Mouse (Mus musculus) kidney, postnatal 36 days (tissue): ENCODE measurements around the gene Snf8.

Source experiments
- DNase-seq, 2 experiments: peaks; one replicate each; pipeline ENCODE4 v3.0.0; 2021 to 2022; ENCODE audit warnings: mixed read lengths in 2 of 2

The Snf8 gene

GRCm38 (mm10) chr11:96028130-96028529 lies 6.6 kb upstream of the Snf8 start:
- DNase-seq = no peak

- peak; percentile 66 to 76 for DNase-seq
These were observed 4.1 kb upstream of the Snf8 start for GRCm38 (mm10) chr11:96030571-96030970.

GRCm38 (mm10) chr11:96031701-96032100 lies 3.0 kb upstream of the Snf8 start:
- no peak for DNase-seq

- peak in 1 of 2 experiments; percentile 25 for DNase-seq
These were observed 1.4 kb upstream of the Snf8 start for GRCm38 (mm10) chr11:96033264-96033663.

GRCm38 (mm10) chr11:96034116-96034515 lies 569 bp upstream of the Snf8 start:
- DNase-seq = no peak

GRCm38 (mm10) chr11:96035133-96035532 lies 448 bp downstream of the Snf8 start:
- peak in 1 of 2 experiments; percentile 32 for DNase-seq

- DNase-seq = no peak
These were observed 2.8 kb downstream of the Snf8 start for GRCm38 (mm10) chr11:96037499-96037898.

GRCm38 (mm10) chr11:96038560-96038959 lies 3.9 kb downstream of the Snf8 start:
- no peak for DNase-seq

GRCm38 (mm10) chr11:96044803-96045567 lies 10.3 kb downstream of the Snf8 start:
- no peak for DNase-seq

GRCm38 (mm10) chr11:96046028-96046427 lies 11.3 kb downstream of the Snf8 start:
- no peak for DNase-seq

GRCm38 (mm10) chr11:96046793-96047192 lies 12.1 kb downstream of the Snf8 start:
- DNase-seq = peak in 1 of 2 experiments; percentile 31

- DNase-seq = no peak
These were observed 13.0 kb downstream of the Snf8 start for GRCm38 (mm10) chr11:96047469-96048373.

GRCm38 (mm10) chr11:96049939-96050338 lies 15.3 kb downstream of the Snf8 start:
- DNase-seq = no peak

- DNase-seq = no peak
These were observed 16.2 kb downstream of the Snf8 start for GRCm38 (mm10) chr11:96050854-96051253.

GRCm38 (mm10) chr11:96058309-96058708 lies 23.6 kb downstream of the Snf8 start:
- no peak for DNase-seq

- peak in 1 of 2 experiments; percentile 19 for DNase-seq
These were observed 30.0 kb downstream of the Snf8 start for GRCm38 (mm10) chr11:96064521-96065214.

- peak; percentile 97 to 99 for DNase-seq
These were observed 30.7 kb downstream of the Snf8 start, which contains the start of gene Ube2z for GRCm38 (mm10) chr11:96065215-96065911. Ube2z (minus strand) TSS chr11:96065388.

- peak in 1 of 2 experiments; percentile 30 for DNase-seq
These were observed 33.5 kb downstream of the Snf8 start for GRCm38 (mm10) chr11:96068231-96068630.

- DNase-seq = peak; percentile 22 to 49
These were observed 35.7 kb downstream of the Snf8 start for GRCm38 (mm10) chr11:96070353-96070752.

GRCm38 (mm10) chr11:96071013-96071412 lies 36.3 kb downstream of the Snf8 start:
- DNase-seq = no peak

- DNase-seq = peak; percentile 32 to 70
These were observed 38.8 kb downstream of the Snf8 start for GRCm38 (mm10) chr11:96073295-96073993.
